Mouse (Mus musculus): ENCODE measurements around the gene Sash1.
A peak's percentile ranks its signal among the peaks of the same experiment; 100 is the strongest.

The Sash1 gene

DNA sequence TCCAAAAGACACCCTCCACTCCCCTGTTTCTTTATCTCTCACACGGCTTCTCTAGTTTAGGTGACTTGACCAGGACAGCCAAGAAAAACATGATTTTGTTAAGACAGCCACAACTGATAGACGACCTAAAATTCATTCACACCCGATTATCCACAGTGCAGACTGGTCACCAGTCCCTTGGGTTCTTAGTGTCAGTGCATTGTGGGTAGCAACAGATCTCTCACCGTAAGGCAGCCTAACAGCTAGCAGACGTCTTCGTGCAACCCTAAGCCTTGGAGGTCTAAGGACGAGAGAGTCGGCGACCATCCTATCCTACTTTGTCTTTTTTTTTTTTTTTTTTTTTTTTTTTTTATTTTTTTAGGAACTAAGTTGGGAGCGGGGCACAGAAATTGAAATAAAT is 34.2 kb downstream of the Sash1 start:
- DNase-seq (ENCODE audit: low spot score): no peak

DNA sequence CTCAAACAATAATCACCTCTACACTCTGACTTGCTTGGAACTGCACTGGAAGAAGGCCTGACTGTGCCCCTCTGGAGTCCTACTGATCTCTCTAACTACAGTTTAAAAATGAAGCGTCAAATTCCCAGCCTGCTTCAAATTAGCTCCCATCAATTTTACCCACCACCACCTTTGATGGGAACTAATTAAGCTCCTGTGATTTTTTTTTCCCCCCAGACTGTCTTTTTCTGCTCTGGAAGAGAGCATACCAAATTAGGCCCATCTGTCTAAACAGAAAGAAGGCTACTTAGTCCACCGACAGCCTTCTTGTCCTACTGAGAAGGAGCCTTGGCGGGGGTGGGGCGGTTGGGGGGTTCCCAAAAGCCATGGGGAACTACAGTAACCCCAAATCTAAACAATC is 37.9 kb downstream of the Sash1 start:
- no peak for DNase-seq (ENCODE audit: low spot score)

DNA sequence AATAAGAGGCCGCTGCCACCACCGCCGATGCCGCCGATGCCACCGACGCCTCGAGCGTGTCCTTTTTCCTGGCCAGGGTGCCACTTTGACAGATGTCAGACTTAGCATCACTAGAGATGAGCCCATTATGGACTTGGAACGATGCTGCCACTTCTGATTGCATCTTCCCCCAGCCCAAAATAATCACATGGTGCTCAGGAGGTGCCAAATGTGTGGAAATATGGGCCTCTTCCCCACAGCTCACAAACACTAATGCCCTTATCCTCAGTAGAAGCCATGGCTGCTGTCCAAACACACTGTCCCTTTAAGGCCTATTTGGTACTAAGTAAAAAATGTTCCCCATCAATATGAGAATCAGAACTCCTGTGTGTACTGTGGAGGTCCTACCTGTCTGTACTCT is 39.6 kb downstream of the Sash1 start:
- DNase-seq (ENCODE audit: low spot score): no peak

DNA sequence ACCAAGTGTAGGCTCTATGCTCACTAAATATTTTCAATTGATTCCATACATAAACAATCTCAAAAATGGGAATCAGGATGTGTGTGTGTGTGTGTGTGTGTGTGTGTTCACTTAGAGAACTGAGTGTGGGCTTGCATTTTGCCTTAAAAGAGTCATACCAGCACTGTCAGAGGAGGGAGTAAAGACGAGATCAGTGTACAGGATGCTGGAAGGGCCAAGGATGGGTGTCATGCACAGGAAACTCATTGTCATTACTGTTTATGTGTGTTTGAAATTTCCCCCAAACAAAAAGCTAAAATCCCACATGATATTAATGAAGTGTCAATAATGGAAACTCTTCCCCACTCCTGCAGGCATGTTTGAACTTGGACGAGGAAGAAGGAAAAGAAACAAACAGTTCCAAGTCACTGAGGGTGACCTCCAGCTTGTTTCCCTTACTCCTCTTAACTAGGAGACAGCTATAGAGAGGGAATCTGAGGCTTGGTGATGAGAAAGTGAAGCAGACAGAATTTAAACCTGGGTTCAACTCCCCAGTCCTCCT is 40.6 kb downstream of the Sash1 start:
- no peak for DNase-seq (ENCODE audit: low spot score)

DNA sequence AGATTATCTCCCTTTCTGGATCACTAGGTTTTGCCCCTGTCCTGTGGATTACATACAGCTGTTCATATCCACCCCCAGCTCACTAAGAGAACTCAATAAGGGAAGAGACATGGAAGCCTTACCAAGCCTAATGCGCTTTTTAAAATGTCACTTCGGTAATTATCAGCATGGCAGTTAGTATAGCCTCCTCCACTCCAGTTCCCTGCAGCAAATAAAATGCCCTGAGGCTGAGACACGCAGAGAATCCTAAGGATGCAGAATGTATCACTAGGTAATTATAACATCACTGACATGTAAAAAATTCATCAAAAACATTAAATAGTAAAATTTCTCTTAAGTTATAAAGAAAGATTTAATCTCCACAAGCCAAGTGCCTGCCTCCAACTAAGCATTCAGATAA is 45.9 kb downstream of the Sash1 start:
- no peak for DNase-seq (ENCODE audit: low spot score)

DNA sequence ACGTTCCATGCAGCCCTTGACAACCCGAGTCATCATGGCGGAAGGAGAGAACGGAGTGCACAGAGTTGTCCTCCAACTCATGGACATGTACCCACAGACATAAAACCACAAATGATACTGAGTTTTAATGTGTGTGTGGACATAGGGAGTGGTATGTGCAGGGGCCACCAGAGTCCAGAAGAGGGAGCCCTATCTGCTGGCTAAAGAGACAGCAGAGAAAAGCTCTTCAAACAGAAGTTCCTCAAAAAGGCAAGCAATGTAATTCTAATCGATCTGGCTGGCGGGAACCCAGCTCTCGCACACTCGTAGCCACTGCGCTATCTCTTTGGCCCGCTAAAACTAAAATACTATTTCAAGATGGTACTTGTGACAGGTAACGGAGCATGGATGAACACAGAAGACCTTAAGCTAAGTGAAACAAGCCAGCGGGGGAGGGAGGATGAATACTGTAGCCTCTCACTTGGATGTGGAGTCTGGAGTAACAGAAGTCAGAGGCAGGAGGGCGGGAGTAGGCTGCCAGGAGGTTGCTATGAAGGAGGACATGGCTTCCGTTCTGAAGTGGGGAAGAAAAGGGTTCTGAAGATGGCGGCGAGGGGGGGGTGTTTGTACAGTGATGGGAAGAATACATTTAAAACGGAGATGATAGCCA is 51.9 kb downstream of the Sash1 start:
- DNase-seq (ENCODE audit: low spot score): no peak

DNA sequence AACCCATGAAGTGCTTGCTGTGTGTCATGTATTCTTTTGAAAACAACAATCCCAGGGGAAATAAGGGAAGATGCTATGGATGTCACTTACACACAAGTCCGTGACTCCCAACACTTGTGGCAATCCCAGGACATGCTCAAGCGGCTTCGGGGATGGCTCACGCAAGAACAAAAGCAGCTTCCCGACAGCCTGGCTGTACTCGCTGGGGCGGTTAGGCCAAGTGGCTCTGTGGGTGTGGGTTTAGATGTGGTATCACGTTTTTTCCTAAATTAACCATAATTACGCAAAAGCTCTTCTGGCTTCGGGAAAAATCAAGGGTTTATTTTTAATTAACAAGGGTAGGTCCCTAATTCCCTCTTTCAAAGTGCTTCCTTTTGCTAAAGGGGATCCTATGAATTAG is 59.6 kb downstream of the Sash1 start:
- no peak for DNase-seq (ENCODE audit: low spot score)

DNA sequence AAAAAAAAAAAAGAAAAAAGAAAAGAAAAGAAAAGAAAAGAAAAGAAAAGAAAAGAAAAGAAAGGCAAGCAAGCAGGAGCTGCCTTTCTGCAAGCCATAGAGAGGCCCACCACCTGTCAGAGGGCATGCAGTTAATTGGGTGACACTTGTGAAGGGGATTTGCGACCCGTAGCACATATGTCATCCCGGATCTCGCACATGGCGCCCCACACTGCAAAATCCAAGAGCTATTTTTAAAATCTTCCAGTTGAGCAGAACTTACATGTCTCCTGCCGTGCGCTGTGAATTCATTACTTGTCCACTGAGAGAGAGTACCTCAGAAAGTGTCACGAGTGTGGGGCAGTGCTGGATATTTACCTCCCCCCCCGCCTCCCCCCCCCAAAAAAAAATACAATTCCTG is 60.0 kb downstream of the Sash1 start:
- no peak for DNase-seq (ENCODE audit: low spot score)

DNA sequence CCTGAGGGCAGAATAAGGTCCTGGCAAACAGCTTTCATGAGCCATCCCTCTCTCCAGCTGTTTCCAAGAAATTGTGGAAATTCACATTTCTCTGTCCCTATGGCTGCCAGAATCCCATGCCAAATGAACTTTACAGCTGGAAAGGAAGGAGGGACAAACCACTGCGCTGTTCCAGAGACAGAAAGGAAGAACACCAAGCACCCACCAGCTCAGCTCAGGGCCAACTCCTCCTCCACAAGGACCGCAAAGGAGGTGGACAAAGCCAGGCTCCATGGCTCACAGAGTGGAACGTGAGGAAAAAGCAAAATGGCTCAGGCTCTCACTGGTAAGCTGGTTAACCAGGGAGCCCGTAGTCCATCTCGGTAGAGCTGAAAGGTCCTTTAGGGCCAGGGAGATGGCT is 67.8 kb downstream of the Sash1 start:
- DNase-seq (ENCODE audit: low spot score): no peak

DNA sequence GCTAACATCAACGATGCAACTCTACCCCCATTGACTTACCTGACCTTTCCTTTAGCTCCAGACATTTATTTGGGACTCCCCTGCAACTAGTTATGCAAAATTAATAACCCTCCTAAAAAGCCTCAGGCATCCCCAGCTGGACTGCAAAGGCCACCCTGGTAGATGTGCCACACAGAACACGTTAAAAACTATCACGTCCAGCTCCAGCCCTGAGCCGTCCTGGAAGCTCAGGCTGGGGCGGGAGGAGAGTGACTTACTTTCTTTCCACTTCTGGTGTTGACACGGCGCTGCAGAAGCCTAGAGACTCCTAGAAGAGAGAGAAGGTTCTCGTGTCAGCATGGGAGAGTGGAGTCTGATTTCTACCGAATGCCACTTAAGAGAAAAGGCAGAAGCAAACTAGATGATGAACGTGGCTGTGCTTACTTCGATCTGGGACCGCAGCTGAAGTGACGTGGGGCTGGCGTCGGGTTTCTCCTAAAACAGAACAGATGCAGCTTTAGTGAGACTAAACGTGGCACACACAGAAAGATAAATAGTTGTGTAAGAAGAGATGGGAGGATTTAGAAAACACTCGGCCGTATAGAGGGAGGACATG is 71.8 kb downstream of the Sash1 start:
- no peak for DNase-seq (ENCODE audit: low spot score)

DNA sequence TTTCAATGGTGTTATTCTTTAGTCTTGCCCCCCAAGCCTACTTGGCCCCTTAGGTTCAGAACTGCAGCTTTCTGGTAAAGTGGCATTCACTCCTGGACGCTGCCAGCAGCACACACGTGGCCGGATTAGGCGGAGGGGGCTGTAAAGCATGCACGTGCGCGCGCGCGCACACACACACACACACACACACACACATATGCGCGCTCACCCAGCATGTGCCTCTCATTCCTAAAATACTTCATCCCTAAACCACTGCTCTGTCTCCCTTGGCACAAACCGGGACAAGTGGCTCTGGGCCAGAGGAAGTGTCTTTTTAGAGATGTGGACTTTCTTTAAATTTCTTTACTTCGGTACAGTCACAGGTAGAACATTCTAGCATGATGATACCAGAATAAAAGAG is 72.6 kb downstream of the Sash1 start:
- DNase-seq (ENCODE audit: low spot score): no peak

DNA sequence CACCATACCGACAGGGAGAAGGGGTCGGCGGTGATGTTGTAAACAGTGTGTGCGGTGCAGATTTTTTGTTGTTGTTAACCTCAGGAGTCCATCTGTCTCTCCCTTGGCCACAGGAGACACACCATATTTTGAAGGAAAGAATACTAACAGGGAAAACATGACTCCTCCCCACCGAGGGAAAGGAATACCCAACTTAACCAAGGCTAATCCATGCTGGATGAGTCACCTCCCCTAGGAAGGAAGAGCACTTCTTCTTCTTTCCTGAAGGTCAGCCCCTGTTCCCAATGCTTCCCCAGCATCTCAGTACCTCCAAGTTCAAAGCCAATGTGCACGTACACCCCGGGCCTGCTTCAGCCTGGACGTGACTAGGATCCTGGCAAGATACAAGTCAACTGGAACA is 73.1 kb downstream of the Sash1 start:
- no peak for DNase-seq (ENCODE audit: low spot score)

DNA sequence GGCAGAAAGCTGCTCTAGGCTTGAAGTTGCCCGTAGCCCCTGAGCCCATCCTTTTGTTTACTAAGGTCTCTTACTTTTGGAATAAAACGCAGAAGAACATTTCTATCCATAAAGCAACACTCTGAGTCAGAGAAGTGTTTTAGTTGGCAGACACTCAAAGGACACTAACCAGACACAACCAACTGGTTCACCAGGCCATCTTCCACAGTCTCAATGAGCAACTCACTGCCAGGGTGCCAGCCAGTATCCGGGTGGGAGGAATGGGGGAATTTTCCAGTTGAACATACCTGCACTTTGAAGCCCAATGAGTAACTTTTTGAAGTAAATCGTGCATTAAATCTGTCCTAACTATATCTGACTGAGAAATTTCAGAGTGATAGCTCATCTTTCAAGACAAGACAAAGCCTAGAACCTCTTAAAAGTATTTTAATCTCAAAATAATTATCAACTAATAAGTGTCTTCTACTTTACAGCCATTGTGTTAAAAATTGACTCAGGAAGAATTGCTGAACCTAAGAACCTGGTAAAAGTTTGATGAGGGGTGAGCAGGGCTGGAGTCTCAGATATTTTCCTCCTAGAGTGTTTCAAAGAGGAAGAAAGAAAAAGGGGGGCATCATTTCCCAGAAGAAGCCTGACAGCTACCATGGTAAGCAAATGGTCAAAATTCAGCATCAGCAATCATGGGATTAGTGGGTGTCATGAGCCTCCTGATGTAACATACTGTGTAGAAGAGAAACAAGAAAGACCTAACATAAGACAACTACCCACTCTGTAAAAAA is 74.4 kb downstream of the Sash1 start:
- no peak for DNase-seq (ENCODE audit: low spot score)

DNA sequence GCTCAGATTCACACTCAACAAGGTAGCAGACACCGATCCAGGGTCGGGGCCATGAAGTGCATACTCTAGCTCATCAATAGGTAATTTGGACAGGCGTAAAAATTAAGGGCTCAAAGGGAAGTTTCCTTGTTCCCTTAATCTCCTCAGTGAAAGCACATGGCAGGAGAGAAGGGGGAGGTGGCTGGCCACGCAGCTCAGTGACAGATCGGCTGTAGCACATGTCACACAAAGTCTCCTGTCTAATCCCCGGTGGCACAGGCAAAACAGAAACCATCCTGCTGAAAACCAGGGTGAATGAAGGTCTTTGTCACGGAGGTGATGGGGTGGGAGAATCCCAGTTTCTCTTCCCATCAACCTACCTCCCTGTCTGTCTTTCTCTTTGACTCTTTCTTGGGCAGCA is 75.4 kb downstream of the Sash1 start:
- DNase-seq (ENCODE audit: low spot score): no peak

DNA sequence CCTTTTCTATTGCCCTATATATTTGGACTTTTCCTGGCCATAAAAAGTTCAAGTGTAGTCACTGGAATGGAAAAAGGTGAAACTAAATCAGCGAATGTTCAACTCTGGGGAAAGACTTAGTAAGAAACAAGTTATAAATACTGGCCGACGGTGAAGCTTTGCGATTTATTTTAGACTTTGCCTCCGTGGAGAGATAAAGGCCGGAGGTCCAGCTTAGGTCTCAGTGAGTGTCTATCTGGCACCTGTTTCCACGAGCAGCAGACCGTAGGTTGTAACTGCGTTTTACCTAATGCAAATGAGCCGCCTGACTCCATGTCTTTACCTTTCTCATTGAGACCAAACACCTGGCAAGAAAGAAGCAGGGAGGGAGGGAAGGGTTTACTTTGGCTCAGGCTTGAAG is 77.5 kb downstream of the Sash1 start:
- DNase-seq (ENCODE audit: low spot score): no peak

DNA sequence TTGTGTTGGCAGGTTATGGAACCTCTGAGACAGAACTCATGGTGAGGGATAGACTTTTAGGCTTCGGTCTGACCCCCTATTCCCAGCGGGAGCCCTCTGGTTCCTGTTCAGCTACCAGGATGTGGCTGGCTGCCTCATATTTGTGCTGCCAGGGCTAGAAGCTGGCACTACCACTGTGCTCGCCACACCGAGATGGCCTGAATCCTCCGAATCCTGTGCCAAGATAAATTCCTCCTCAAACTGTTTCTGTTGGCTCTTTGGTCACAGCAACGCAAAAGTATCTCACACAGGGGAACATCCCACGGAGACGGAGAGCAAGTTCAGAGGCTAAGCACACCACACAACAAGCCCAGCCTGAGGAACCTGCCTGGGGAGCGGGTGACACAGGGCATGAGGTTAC is 78.3 kb downstream of the Sash1 start:
- no peak for DNase-seq (ENCODE audit: low spot score)

DNA sequence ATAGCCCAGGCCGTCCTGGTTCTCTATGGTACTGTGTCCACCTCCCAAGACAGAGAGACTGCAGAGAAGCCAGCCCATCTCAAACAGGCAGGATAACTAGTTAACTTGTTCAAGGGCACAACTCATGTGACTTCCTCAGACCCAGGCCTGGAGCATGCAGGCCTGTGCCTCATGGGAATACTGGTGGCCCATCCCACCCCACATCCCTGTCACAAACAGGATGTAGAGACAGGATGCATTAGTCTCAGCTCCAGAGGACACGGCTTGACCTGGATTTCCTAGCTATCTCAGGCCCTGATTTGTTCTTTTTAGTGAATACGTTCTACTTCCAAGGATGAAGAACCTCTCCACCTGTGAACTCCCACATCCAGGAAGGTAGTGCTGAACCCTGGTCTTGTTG is 80.5 kb downstream of the Sash1 start:
- no peak for DNase-seq (ENCODE audit: low spot score)

DNA sequence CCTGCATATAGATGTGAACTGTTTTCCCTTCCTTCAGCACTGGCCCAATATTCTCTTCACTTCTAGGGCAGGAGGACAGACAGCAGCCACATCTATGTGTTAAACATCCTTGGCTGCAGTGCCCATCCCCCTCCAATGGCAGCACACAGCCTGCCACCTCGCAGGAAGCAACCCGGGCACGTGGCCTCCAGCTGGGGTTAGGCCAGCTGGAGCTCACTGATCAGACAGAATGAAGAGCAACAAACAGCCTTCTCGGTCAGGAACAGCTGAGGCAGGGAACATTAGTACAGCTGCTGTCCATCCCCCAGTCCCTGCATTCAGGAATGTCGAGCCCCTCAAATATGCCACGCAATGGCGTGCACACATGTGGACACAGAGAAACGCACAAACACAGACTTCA is 81.6 kb downstream of the Sash1 start:
- DNase-seq (ENCODE audit: low spot score): no peak

DNA sequence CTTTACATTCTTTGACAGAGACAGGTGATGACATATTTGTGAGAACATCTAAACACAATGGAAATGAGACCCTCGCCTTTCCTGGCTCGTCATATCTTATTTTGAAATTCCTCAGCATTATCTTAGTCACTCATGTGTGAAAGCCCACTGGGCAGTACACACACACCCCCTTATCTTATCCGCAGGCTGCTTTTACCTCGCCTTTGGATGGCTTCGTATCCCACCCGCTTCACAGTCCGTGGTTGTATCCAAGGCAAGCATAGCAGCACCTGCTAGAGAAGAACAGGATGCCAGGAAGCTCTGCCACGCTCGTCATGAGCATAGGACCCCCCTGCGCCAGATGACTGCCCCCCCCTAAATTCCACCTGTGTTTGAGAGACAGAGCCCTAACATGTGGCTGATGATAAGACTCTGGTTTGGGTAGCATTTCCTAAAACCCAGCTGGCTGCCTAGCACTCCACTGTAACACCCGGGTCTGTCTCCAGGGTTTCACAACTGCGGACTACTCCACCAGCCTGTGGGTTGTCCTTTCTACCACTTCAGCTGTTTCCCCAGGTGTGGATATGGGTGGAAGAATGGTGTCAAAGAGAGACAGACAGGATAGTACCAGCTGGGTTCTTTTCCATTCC is 84.0 kb downstream of the Sash1 start:
- DNase-seq (ENCODE audit: low spot score): no peak

DNA sequence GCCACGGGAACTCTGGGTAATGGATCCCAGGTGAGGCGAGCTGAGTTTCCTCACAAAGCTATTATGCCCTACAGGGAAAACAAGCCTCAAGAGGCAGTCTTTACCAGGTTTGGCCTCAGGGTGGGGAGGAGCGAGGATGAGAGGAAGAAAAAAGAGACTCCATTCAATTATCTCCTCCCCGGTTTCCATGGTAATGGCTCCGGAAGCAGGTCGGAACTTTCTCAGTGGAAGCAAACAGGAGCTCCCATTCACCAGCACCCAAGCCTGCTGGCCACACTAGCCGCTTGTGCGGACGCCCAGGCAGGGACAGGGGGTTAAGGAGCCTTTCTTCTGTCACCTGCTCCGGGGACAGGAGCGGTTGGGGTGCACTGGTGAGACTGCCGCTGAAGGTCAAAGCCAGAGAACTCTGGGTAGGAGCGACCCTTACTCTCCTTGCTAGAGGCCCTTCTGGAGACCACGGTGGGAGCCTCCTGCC is 84.7 kb downstream of the Sash1 start:
- DNase-seq (ENCODE audit: low spot score): no peak

DNA sequence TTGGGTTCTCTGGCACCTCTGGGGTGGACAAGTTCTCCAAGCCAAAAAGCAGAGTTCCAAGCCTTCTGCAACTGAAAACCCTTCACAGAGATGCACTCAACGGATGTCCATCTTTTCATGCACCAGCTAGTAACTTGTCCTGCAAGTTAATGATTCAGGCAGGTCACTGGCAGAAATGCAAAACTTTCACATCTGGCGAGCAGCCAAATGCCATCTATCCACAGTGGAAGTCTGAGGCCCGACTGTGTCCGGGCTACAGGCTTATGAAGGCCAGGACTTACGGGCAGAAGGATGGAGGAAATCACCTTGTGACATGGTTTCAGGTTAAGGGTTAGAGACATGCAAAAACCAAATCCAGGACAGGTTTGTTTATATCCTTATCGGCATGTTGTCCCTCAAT is 88.0 kb downstream of the Sash1 start:
- no peak for DNase-seq (ENCODE audit: low spot score)

DNA sequence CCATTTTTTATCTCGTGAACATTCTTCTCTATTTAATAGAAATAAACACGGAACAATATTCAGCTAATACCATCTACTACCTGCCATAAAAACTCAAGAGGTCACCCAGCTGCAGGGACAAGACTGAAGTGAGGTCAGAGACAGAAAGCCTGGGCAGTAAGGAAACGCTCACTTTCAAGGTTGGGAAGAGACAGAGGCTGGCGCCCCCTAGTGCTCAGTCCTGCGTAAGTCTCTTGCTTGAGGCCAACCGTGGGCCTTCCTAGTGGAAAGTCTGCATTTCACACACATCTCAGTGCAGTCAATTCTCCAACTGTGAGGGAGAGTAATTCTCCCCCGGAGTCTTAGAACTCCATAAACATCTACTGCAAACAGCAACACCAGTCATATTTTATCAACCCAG is 90.5 kb downstream of the Sash1 start:
- DNase-seq (ENCODE audit: low spot score): peak; percentile 88

DNA sequence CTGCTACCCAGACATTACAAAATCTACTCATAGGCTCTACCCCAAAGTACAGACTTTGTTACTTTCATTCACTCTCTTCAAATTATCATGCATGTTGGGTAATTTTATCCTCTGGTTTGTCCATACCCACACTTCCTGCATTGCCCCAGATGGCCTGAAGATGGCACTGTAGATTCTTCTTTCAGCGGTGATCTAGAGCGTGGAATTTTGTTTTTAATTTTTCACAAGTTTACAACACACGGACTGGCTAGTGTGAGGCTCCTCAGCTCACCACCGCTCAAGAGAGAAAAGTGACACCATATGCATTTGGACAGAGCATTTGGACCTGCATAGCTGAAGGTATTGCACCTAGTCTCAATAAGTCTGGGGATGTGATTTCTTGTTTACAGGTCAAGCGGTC is 93.5 kb downstream of the Sash1 start:
- peak; percentile 80 for DNase-seq (ENCODE audit: low spot score)
